Mouse (Mus musculus) neural tube, embryonic 15.5 days (tissue): Measurements from ENCODE around the gene Supt4a. TPM values are rescaled to one million over a fixed set of nuclear protein-coding genes. Genes with fewer than 3 reads are reported as not detected.

Source experiments
- ATAC-seq: fragments of 200-750 bp; cut with Nextera tagmentation; 2 replicates; pipeline ENCODE4 v1.8.0; 2017; ENCODE audit warnings: mild to moderate bottlenecking, moderate TSS enrichment, moderate library complexity; ENCODE audit not compliant: low FRiP score
- H3K27ac ChIP-seq: fragments of 300-500 bp; sonication (generic); replicated peaks from 2 replicates; pipeline ENCODE4 v1.5.1; 2015; ENCODE audit warnings: mild to moderate bottlenecking, inconsistent platforms
- H3K27me3 ChIP-seq: fragments of 300-500 bp; sonication (generic); replicated peaks from 2 replicates; pipeline ENCODE4 v1.6.1; 2015; ENCODE audit warnings: inconsistent platforms
- H3K36me3 ChIP-seq: fragments of 300-500 bp; sonication (generic); 2 replicates; pipeline ENCODE4 v1.6.1; 2015; ENCODE audit warnings: inconsistent platforms
- H3K4me1 ChIP-seq: fragments of 300-500 bp; sonication (generic); 2 replicates; pipeline ENCODE4 v1.6.1; 2015; ENCODE audit warnings: inconsistent platforms
- H3K4me2 ChIP-seq: fragments of 300-500 bp; sonication (generic); 2 replicates; pipeline ENCODE4 v1.6.1; 2015; ENCODE audit warnings: inconsistent platforms, mild to moderate bottlenecking, moderate library complexity
- H3K4me3 ChIP-seq: fragments of 300-500 bp; sonication (generic); replicated peaks from 2 replicates; pipeline ENCODE4 v1.5.1; 2015; ENCODE audit warnings: mild to moderate bottlenecking, inconsistent platforms
- H3K9ac ChIP-seq: fragments of 300-500 bp; sonication (generic); replicated peaks from 2 replicates; pipeline ENCODE4 v1.6.1; 2015; ENCODE audit warnings: mild to moderate bottlenecking, inconsistent platforms
- H3K9me3 ChIP-seq: fragments of 300-500 bp; sonication (generic); replicated peaks from 2 replicates; pipeline ENCODE4 v1.6.1; 2016; ENCODE audit warnings: inconsistent platforms
- WGBS: fragments of 180-500 bp; shearing (Covaris S2); methylation state at CpG from one replicate; pipeline ENCODE4 v1.1.7; 2015; ENCODE audit warnings: mixed read lengths; 5-methylcytosine and 5-hydroxymethylcytosine counted together
- polyA plus RNA-seq: library from polyadenylated mRNA; unstranded; fragments of >200 nt; fragmentation: Nextera tagmentation; extraction: Ambion mirVana; gene quantifications from 2 replicates; pipeline ENCODE4 v1.2.1, GENCODE M21; 2015

Supt4a gene
- 129 and 144 TPM in 2 replicates for polyA plus RNA-seq

GRCm38 (mm10) chr11:87737175-87737740 lies at the start of gene Supt4a:
Gene Supt4a (plus strand): TSS chr11:87737552.
- Histone ChIP-seq H3K27ac (peak within 1 kb of the TSS; percentile 83), H3K4me3 (peak within 1 kb of the TSS; percentile 90), H3K9ac (peak within 1 kb of the TSS; percentile 80), H3K36me3 (peaks cover 26% of the 10 kb centered on the region), H3K4me1 (peaks cover 15% of the 10 kb centered on the region), H3K9me3 (no peaks in the 10 kb centered on the region), H3K27me3 (no peaks in the 10 kb centered on the region), H3K4me2 (peak within 1 kb of the TSS; percentile 83)
- peak; percentile 95 for ATAC-seq
- WGBS = 0% methylated on average over 40 of the region's 57 CpGs

GRCm38 (mm10) chr11:87688478-87689203 lies 48.7 kb upstream of the Supt4a start:
- H3K4me2 ChIP-seq = no peak overlapping the region
- no peak overlapping the region for H3K9ac ChIP-seq
- no peak for ATAC-seq
- H3K4me3 ChIP-seq = no peak overlapping the region
- H3K9me3 ChIP-seq = no peaks in the 10 kb centered on the region
- H3K36me3 ChIP-seq = no peaks in the 10 kb centered on the region
- no peaks in the 10 kb centered on the region for H3K27me3 ChIP-seq
- H3K27ac ChIP-seq = peak overlapping the region; percentile 28; the same call in 1 of the 2 replicates
- WGBS = 74% methylated on average over 11 of the region's 11 CpGs
- peaks cover 11% of the 10 kb centered on the region; the same call in 1 of the 2 replicates for H3K4me1 ChIP-seq

GRCm38 (mm10) chr11:87689402-87689808 lies 47.9 kb upstream of the Supt4a start:
- 7% methylated on average over 7 of the region's 7 CpGs for WGBS
- no peak overlapping the region for H3K9ac ChIP-seq
- H3K36me3 ChIP-seq = no peaks in the 10 kb centered on the region
- no peaks in the 10 kb centered on the region for H3K9me3 ChIP-seq
- H3K4me3 ChIP-seq = no peak overlapping the region
- no peaks in the 10 kb centered on the region for H3K27me3 ChIP-seq
- peaks cover 11% of the 10 kb centered on the region; the same call in 1 of the 2 replicates for H3K4me1 ChIP-seq
- ATAC-seq = no peak
- H3K27ac ChIP-seq = peak overlapping the region; percentile 28; the same call in 1 of the 2 replicates
- no peak overlapping the region for H3K4me2 ChIP-seq

GRCm38 (mm10) chr11:87690054-87690740 lies 47.2 kb upstream of the Supt4a start:
- no peaks in the 10 kb centered on the region for H3K9me3 ChIP-seq
- no peak overlapping the region for H3K27ac ChIP-seq
- no peak overlapping the region for H3K4me2 ChIP-seq
- ATAC-seq = no peak
- H3K9ac ChIP-seq = no peak overlapping the region
- H3K36me3 ChIP-seq = no peaks in the 10 kb centered on the region
- 76% methylated on average over 16 of the region's 16 CpGs for WGBS
- H3K4me1 ChIP-seq = peaks cover 11% of the 10 kb centered on the region; the same call in 1 of the 2 replicates
- H3K4me3 ChIP-seq = no peak overlapping the region
- H3K27me3 ChIP-seq = no peaks in the 10 kb centered on the region

- ATAC-seq = no peak
- no peaks in the 10 kb centered on the region for H3K27me3 ChIP-seq
- H3K4me2 ChIP-seq = no peak overlapping the region
- no peak overlapping the region for H3K27ac ChIP-seq
- 71% methylated on average over 14 of the region's 14 CpGs for WGBS
- H3K4me1 ChIP-seq = no peaks in the 10 kb centered on the region
- no peaks in the 10 kb centered on the region for H3K9me3 ChIP-seq
- H3K36me3 ChIP-seq = no peaks in the 10 kb centered on the region
- no peak overlapping the region for H3K9ac ChIP-seq
- H3K4me3 ChIP-seq = no peak overlapping the region
These were observed 40.1 kb upstream of the Supt4a start for GRCm38 (mm10) chr11:87697131-87697682.

DNA sequence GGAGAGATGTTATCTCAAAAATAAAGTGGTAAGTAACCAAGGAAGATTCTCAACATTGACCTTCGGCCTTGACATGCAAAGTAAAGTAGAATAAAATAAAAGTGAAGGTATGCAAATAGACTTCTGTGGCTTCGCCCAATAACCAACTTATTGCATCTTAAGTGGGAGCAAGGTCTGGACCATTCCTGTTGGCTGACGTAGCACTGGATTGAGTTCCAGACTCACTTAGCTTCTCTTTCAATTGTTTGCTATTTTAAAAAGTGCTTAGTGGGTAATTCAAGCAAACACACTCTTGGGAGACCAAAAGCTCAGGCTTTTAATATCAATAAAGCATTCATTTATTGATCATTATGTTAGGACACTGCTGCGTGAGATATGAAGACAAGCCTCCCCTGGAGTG lies 39.2 kb upstream of the Supt4a start:
- no peak overlapping the region for H3K4me2 ChIP-seq
- ATAC-seq = no peak
- H3K9ac ChIP-seq = no peak overlapping the region
- no peaks in the 10 kb centered on the region for H3K27me3 ChIP-seq
- H3K4me3 ChIP-seq = no peak overlapping the region
- H3K36me3 ChIP-seq = no peaks in the 10 kb centered on the region
- no peaks in the 10 kb centered on the region for H3K4me1 ChIP-seq
- WGBS = 83% methylated on average over 4 of the region's 4 CpGs
- no peaks in the 10 kb centered on the region for H3K9me3 ChIP-seq
- H3K27ac ChIP-seq = no peak overlapping the region

GRCm38 (mm10) chr11:87701108-87701507 lies 36.2 kb upstream of the Supt4a start:
- Histone ChIP-seq H3K4me1 (no peaks in the 10 kb centered on the region), H3K9me3 (no peaks in the 10 kb centered on the region), H3K27ac (no peak overlapping the region), H3K27me3 (no peaks in the 10 kb centered on the region), H3K4me2 (no peak overlapping the region), H3K9ac (no peak overlapping the region), H3K36me3 (no peaks in the 10 kb centered on the region), H3K4me3 (no peak overlapping the region)
- ATAC-seq = no peak
- WGBS = 81% methylated on average over 6 of the region's 6 CpGs

- H3K9me3 ChIP-seq = no peaks in the 10 kb centered on the region
- 85% methylated on average over 14 of the region's 14 CpGs for WGBS
- H3K27ac ChIP-seq = no peak overlapping the region
- no peak overlapping the region for H3K4me3 ChIP-seq
- no peak overlapping the region for H3K4me2 ChIP-seq
- no peaks in the 10 kb centered on the region for H3K4me1 ChIP-seq
- no peaks in the 10 kb centered on the region for H3K36me3 ChIP-seq
- no peak for ATAC-seq
- H3K9ac ChIP-seq = no peak overlapping the region
- H3K27me3 ChIP-seq = no peaks in the 10 kb centered on the region
These were observed 35.3 kb upstream of the Supt4a start for GRCm38 (mm10) chr11:87701877-87702620.

DNA sequence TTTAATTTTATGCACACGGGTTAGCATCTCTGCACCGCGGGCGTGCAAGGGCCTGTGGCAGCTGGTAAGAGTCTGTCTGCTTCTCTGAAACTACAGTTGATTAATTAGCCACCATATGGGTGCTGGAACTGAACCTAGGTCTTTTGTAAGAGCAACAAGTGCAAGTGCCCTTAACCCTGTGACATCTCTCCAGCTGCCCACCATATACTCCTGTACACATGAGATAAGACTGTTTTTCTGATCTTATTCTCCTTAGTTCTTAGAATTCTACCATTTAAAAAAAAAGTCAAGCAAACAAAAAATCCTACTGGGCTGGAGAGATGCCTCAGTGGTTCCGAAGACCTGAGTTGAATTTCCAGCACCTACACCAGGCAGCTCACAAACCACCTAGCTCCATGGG lies 33.7 kb upstream of the Supt4a start:
- WGBS = 67% methylated on average over 5 of the region's 5 CpGs
- Histone ChIP-seq H3K9me3 (no peaks in the 10 kb centered on the region), H3K27me3 (no peaks in the 10 kb centered on the region), H3K4me2 (no peak overlapping the region), H3K9ac (no peak overlapping the region), H3K4me3 (no peak overlapping the region), H3K4me1 (no peaks in the 10 kb centered on the region), H3K36me3 (no peaks in the 10 kb centered on the region), H3K27ac (no peak overlapping the region)
- ATAC-seq = no peak

GRCm38 (mm10) chr11:87704289-87704688 lies 33.1 kb upstream of the Supt4a start:
- WGBS = 77% methylated on average over 9 of the region's 9 CpGs
- Histone ChIP-seq H3K9me3 (no peaks in the 10 kb centered on the region), H3K4me1 (no peaks in the 10 kb centered on the region), H3K27me3 (no peaks in the 10 kb centered on the region), H3K9ac (no peak overlapping the region), H3K36me3 (no peaks in the 10 kb centered on the region), H3K4me2 (no peak overlapping the region), H3K4me3 (no peak overlapping the region), H3K27ac (no peak overlapping the region)
- no peak for ATAC-seq

GRCm38 (mm10) chr11:87707570-87707969 lies 29.8 kb upstream of the Supt4a start:
- WGBS = 23% methylated on average over 8 of the region's 8 CpGs
- peaks cover 12% of the 10 kb centered on the region for H3K4me1 ChIP-seq
- H3K36me3 ChIP-seq = no peaks in the 10 kb centered on the region
- no peak overlapping the region for H3K27ac ChIP-seq
- ATAC-seq = no peak
- no peak overlapping the region for H3K9ac ChIP-seq
- H3K27me3 ChIP-seq = peaks cover 12% of the 10 kb centered on the region; the same call in 1 of the 2 replicates
- no peak overlapping the region for H3K4me2 ChIP-seq
- H3K4me3 ChIP-seq = no peak overlapping the region
- H3K9me3 ChIP-seq = no peaks in the 10 kb centered on the region
